Mouse (Mus musculus) forebrain, embryonic 15.5 days (tissue): ENCODE results near the gene Ercc1. TPM values are rescaled to one million over a fixed set of nuclear protein-coding genes. Genes with fewer than 3 reads are reported as not detected.

Experiments
- ATAC-seq: fragments of 200-750 bp; cut with Nextera tagmentation; replicated peaks from 2 replicates; pipeline ENCODE4 v1.8.0; 2017; ENCODE audit warnings: mild to moderate bottlenecking, moderate TSS enrichment, moderate library complexity
- H3K27ac ChIP-seq: fragments of 300-500 bp; sonication (generic); replicated peaks from 2 replicates; pipeline ENCODE4 v1.5.1; 2015; ENCODE audit warnings: mild to moderate bottlenecking, inconsistent platforms
- H3K27me3 ChIP-seq: fragments of 300-500 bp; sonication (generic); 2 replicates; pipeline ENCODE4 v1.6.1; 2015; ENCODE audit warnings: inconsistent platforms
- H3K36me3 ChIP-seq: fragments of 300-500 bp; sonication (generic); 2 replicates; pipeline ENCODE4 v1.6.1; 2015; ENCODE audit warnings: mild to moderate bottlenecking, inconsistent platforms
- H3K4me1 ChIP-seq: fragments of 300-500 bp; sonication (generic); 2 replicates; pipeline ENCODE4 v1.6.1; 2015; ENCODE audit warnings: inconsistent platforms
- H3K4me2 ChIP-seq: fragments of 300-500 bp; sonication (generic); replicated peaks from 2 replicates; pipeline ENCODE4 v1.6.1; 2015; ENCODE audit warnings: mild to moderate bottlenecking, inconsistent platforms
- H3K4me3 ChIP-seq: fragments of 300-500 bp; sonication (generic); 2 replicates; pipeline ENCODE4 v1.5.1; 2015; ENCODE audit warnings: mild to moderate bottlenecking, inconsistent platforms
- H3K9ac ChIP-seq: fragments of 300-500 bp; sonication (generic); replicated peaks from 2 replicates; pipeline ENCODE4 v1.6.1; 2015; ENCODE audit warnings: mild to moderate bottlenecking, inconsistent platforms
- H3K9me3 ChIP-seq: fragments of 300-500 bp; sonication (generic); 2 replicates; pipeline ENCODE4 v1.6.1; 2016; ENCODE audit warnings: inconsistent platforms
- WGBS: fragments of 180-500 bp; shearing (Covaris S2); methylation state at CpG from one replicate; pipeline ENCODE4 v1.1.7; 2015; ENCODE audit warnings: mixed read lengths; 5-methylcytosine and 5-hydroxymethylcytosine counted together
- polyA plus RNA-seq: library from polyadenylated mRNA; unstranded; fragments of >200 nt; fragmentation: Nextera tagmentation; extraction: Ambion mirVana; gene quantifications from 2 replicates; pipeline ENCODE4 v1.2.1, GENCODE M21; 2015

The Ercc1 gene
- polyA plus RNA-seq, 1 experiment from 2014 or later = 94.6 TPM

GRCm38 (mm10) chr7:19304501-19305412 is 39.8 kb upstream of the Ercc1 start:
- Histone ChIP-seq H3K36me3 (no peaks in the 10 kb centered on the region), H3K27ac (no peak overlapping the region), H3K27me3 (peaks cover 53% of the 10 kb centered on the region), H3K4me3 (peak overlapping the region; percentile 25), H3K4me2 (peak overlapping the region; percentile 41), H3K9me3 (no peaks in the 10 kb centered on the region), H3K4me1 (peaks cover 54% of the 10 kb centered on the region), H3K9ac (no peak overlapping the region)
- 1% methylated on average over 45 of the region's 48 CpGs for WGBS
- no peak for ATAC-seq

GRCm38 (mm10) chr7:19305413-19305735 is 39.2 kb upstream of the Ercc1 start:
- Histone ChIP-seq H3K27ac (no peak overlapping the region), H3K36me3 (no peaks in the 10 kb centered on the region), H3K27me3 (peaks cover 53% of the 10 kb centered on the region), H3K4me1 (peaks cover 54% of the 10 kb centered on the region), H3K4me3 (no peak overlapping the region), H3K9ac (no peak overlapping the region), H3K4me2 (no peak overlapping the region), H3K9me3 (no peaks in the 10 kb centered on the region)
- ATAC-seq = no peak
- WGBS = 8% methylated on average over 6 of the region's 6 CpGs

- ATAC-seq = no peak
- H3K9me3 ChIP-seq = no peaks in the 10 kb centered on the region
- no peak overlapping the region for H3K4me2 ChIP-seq
- H3K4me1 ChIP-seq = peaks cover 54% of the 10 kb centered on the region
- H3K4me3 ChIP-seq = no peak overlapping the region
- WGBS = 42% methylated on average over 16 of the region's 16 CpGs
- no peak overlapping the region for H3K27ac ChIP-seq
- H3K36me3 ChIP-seq = no peaks in the 10 kb centered on the region
- no peak overlapping the region for H3K9ac ChIP-seq
- H3K27me3 ChIP-seq = peaks cover 53% of the 10 kb centered on the region
Observed at GRCm38 (mm10) chr7:19305796-19306765, 38.5 kb upstream of the Ercc1 start.

- H3K27ac ChIP-seq = no peak overlapping the region
- no peak overlapping the region for H3K4me2 ChIP-seq
- no peak overlapping the region for H3K4me3 ChIP-seq
- H3K4me1 ChIP-seq = peaks cover 44% of the 10 kb centered on the region
- ATAC-seq = no peak
- no peak overlapping the region for H3K9ac ChIP-seq
- no peaks in the 10 kb centered on the region for H3K36me3 ChIP-seq
- no peaks in the 10 kb centered on the region for H3K9me3 ChIP-seq
- WGBS = 68% methylated on average over 25 of the region's 25 CpGs
- peaks cover 59% of the 10 kb centered on the region for H3K27me3 ChIP-seq
Observed at GRCm38 (mm10) chr7:19306819-19307738, 37.5 kb upstream of the Ercc1 start.

- peak overlapping the region; percentile 88 for H3K27ac ChIP-seq
- peaks cover 41% of the 10 kb centered on the region for H3K4me1 ChIP-seq
- peak overlapping the region; percentile 99 for H3K4me2 ChIP-seq
- ATAC-seq = peak; percentile 53
- no peaks in the 10 kb centered on the region for H3K9me3 ChIP-seq
- H3K9ac ChIP-seq = peak overlapping the region; percentile 49
- peak overlapping the region; percentile 65 for H3K4me3 ChIP-seq
- no peaks in the 10 kb centered on the region for H3K36me3 ChIP-seq
- 2% methylated on average over 18 of the region's 18 CpGs for WGBS
- peaks cover 57% of the 10 kb centered on the region for H3K27me3 ChIP-seq
Observed at GRCm38 (mm10) chr7:19307739-19308453, 36.7 kb upstream of the Ercc1 start.

- H3K9ac ChIP-seq = peak overlapping the region; percentile 49
- peak overlapping the region; percentile 88 for H3K27ac ChIP-seq
- H3K4me2 ChIP-seq = peak overlapping the region; percentile 99
- ATAC-seq = peak; percentile 92
- H3K36me3 ChIP-seq = no peaks in the 10 kb centered on the region
- H3K27me3 ChIP-seq = peaks cover 49% of the 10 kb centered on the region
- under 1% methylated on average over 58 of the region's 58 CpGs for WGBS
- H3K4me1 ChIP-seq = peaks cover 38% of the 10 kb centered on the region
- H3K4me3 ChIP-seq = peak overlapping the region; percentile 65
- no peaks in the 10 kb centered on the region for H3K9me3 ChIP-seq
Observed at GRCm38 (mm10) chr7:19308454-19309277, 35.9 kb upstream of the Ercc1 start.

- H3K36me3 ChIP-seq = no peaks in the 10 kb centered on the region
- ATAC-seq = no peak
- peak overlapping the region; percentile 65 for H3K4me3 ChIP-seq
- WGBS = 1% methylated on average over 48 of the region's 48 CpGs
- H3K4me1 ChIP-seq = peaks cover 32% of the 10 kb centered on the region
- no peak overlapping the region for H3K27ac ChIP-seq
- H3K9me3 ChIP-seq = no peaks in the 10 kb centered on the region
- peaks cover 42% of the 10 kb centered on the region for H3K27me3 ChIP-seq
- peak overlapping the region; percentile 99 for H3K4me2 ChIP-seq
- H3K9ac ChIP-seq = 0 out of 2 replicates have a peak overlapping the region, but pooled peaks have one; percentile 16
Observed at GRCm38 (mm10) chr7:19309278-19309883, 35.2 kb upstream of the Ercc1 start.

- H3K9ac ChIP-seq = peak within 1 kb of the TSS; percentile 48
- H3K9me3 ChIP-seq = no peaks in the 10 kb centered on the region
- peak; percentile 85 for ATAC-seq
- peak within 1 kb of the TSS; percentile 65 for H3K4me3 ChIP-seq
- no peaks in the 10 kb centered on the region for H3K36me3 ChIP-seq
- WGBS = under 1% methylated on average over 49 of the region's 49 CpGs
- no peak within 1 kb of the TSS for H3K27ac ChIP-seq
- H3K4me1 ChIP-seq = peaks cover 25% of the 10 kb centered on the region
- H3K27me3 ChIP-seq = peaks cover 36% of the 10 kb centered on the region
- H3K4me2 ChIP-seq = peak within 1 kb of the TSS; percentile 99
Observed at GRCm38 (mm10) chr7:19309884-19310641, 34.5 kb upstream of the Ercc1 start, which contains the start of gene Fosb. Gene Fosb, minus strand, starts transcription at chr7:19310051.

GRCm38 (mm10) chr7:19311991-19312390 is 32.6 kb upstream of the Ercc1 start:
- ATAC-seq = no peak
- 32% methylated on average over 4 of the region's 4 CpGs for whole genome bisulfite sequencing
- Histone ChIP-seq H3K27me3 (peaks cover 17% of the 10 kb centered on the region), H3K9ac (no peak overlapping the region), H3K27ac (no peak overlapping the region), H3K4me2 (no peak overlapping the region), H3K4me1 (peaks cover 23% of the 10 kb centered on the region), H3K36me3 (no peaks in the 10 kb centered on the region), H3K4me3 (no peak overlapping the region), H3K9me3 (no peaks in the 10 kb centered on the region)
